Mouse (Mus musculus): ENCODE measurements around the gene P4ha1.
"Not testable (repeated sequence)": the region's sequence is repeated elsewhere in the genome, so short reads cannot be mapped to it uniquely, and the experiment has no call there.

Gene P4ha1

GRCm38 (mm10) chr10:59368729-59369128 is 45.6 kb downstream of the P4ha1 start:
- no peak for DNase-seq (ENCODE audit: low read depth, low spot score)

DNA sequence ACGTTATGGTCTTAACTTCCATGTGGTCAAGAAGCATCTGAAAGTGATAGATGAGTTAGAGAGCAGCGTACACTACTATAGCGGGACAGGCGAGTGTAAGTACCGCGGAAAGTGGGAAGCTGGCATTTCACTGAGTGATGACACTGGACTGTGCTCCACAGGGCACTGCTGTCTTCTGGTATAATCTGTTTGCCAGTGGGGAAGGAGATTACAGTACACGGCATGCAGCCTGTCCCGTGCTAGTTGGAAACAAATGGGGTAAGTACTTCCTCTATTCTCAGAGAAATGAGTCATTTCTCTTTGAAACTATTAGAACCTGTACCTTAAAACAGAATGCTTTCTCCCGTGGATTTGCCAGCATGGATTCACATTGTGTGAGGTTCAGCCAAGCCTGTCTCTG is 46.3 kb downstream of the P4ha1 start:
- DNase-seq (ENCODE audit: low read depth, low spot score), result no peak

- DNase-seq (ENCODE audit: low read depth, low spot score), result no peak
Measured at GRCm38 (mm10) chr10:59377906-59378305, 54.8 kb downstream of the P4ha1 start.

- no peak for DNase-seq (ENCODE audit: low read depth, low spot score)
Measured at GRCm38 (mm10) chr10:59378728-59379127, 55.6 kb downstream of the P4ha1 start.

DNA sequence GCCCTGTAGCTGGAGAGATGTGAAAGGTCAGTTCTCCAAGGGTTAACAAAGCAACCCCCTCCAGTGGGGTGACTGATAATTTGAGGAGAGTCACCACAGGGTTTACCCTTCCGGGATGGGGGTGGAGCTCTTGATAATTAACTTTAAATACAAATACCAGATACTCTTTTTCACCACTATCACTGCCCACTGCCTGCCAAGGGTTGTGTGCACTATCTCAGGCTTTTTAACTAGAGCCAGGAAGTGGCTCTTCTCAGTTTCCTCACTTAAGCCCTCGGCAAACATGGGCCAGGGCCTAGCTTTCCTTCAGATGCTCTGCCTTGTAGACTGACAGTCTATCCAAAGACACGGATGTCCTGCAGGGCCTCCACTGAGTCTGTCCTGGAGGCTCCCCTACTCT is 56.8 kb downstream of the P4ha1 start:
- no peak for DNase-seq (ENCODE audit: low read depth, low spot score)

DNA sequence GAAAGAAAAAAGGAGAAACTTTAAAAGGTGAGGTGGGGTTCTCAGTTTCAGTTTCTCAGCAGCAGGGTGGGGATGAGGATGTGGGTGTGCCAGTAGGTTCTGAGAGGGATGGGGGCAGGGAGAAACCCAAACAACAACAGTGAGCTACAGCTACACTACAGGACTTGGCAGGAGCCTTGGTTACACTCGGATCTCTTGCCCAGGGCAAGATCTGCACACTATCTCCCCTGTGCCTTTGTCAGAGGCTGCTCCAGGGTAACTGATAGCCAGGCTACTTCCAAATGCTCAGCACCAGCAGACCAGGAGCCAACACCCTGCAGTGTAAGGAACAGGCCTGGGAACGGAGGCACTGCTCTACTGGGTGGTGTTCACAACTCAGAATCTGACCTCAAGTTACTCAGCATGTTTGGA is 57.3 kb downstream of the P4ha1 start:
- no peak for DNase-seq (ENCODE audit: low read depth, low spot score)

DNA sequence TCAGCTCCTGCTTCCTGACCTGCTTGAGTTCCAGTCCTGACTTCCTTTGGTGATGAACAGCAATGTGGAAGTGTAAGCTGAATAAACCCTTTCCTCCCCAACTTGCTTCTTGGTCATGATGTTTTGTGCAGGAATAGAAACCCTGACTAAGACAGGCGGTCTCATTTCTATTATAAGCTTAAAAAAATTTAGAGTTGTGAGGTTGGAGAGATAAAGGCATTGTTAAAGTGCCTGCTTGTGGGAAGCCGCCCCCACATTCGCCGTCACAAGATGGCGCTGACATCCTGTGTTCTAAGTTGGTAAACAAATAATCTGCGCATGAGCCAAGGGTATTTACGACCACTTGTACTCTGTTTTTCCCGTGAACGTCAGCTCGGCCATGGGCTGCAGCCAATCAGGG is 58.5 kb downstream of the P4ha1 start:
- not testable (repeated sequence) for DNase-seq (ENCODE audit: low read depth, low spot score)

DNA sequence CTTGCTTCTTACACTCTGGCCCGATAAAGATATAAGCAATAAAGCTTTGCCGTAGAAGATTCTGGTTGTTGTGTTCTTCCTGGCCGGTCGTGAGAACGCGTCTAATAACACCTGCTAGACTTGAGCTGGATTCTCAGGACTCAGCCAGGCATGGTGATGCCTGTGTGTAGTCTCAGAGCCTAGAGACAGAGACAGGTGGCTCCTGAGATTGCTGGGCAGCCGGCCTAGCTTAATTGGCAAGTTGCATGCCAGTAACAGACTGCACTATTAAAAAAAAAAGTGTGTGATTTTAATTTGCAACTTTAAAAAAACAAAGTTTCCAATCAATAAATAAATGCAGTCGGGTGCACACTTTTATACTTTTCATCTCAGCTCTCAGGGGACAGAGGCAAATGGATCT is 63.9 kb downstream of the P4ha1 start:
- DNase-seq (ENCODE audit: low read depth, low spot score), result no peak

DNA sequence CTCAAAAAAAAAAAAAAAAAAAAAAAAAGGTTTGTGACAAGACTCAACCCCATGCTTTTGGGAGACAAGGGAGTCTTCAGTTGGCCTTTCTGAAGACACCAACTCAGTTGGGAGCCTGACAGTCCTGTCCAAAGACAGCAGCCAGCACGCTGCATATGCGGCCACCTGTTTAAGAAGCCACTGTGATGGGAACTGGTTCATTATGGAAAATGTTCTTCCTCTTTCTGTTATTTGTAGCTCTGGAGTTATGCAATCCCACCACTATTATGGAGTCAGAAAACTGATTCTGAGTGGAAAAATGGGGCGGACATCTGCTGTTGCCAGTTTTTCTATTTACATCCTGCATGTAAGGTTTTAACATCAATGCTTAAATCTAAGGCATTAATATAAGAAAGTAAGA is 66.6 kb downstream of the P4ha1 start:
- no peak for DNase-seq (ENCODE audit: low read depth, low spot score)

DNA sequence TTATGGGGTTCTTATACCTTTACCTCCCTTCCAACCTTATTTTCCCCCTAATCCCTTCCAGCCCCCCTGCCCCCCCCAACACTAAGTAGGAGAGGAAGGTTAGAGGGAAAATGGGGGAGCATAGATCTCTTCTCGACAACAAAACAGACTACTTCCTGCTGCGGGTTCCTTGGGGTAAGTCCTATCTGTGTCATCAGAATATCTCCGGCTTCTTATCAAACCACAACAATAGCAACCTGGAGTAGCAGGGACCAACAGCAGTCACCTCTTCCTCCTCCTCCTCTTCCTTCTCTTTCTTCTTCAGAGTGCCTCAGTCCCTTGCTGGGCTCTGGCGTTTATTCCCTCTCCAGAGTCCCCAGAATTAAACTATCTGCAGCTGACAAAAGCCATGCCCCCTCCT is 68.8 kb downstream of the P4ha1 start:
- no peak for DNase-seq (ENCODE audit: low read depth, low spot score)

GRCm38 (mm10) chr10:59395461-59395860 is 72.4 kb downstream of the P4ha1 start, which contains the start of gene Gm10273:
TSS of gene Gm10273 (plus strand) at chr10:59395632.
- DNase-seq (ENCODE audit: low read depth, low spot score), result not testable (repeated sequence)

GRCm38 (mm10) chr10:59402899-59403792 is 80.0 kb downstream of the P4ha1 start, which contains the start of gene Pla2g12b:
TSS of gene Pla2g12b (plus strand) at chr10:59403660.
- no peak for DNase-seq (ENCODE audit: low read depth, low spot score)

DNA sequence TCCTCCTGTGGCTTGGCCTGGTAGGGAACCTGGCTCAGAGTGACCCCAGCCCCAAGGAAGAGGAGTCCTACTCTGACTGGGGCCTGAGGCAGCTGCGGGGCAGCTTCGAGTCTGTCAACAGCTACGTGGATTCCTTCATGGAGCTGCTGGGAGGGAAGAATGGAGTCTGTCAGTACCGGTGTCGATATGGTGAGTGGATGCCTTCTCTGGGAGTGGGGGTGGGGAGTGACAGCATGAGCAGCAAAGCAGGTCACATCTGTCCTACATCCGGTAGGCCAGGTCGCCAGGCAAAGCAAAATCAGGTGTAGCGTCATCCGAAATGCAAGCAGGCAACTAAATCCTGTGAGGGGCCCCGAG is 80.7 kb downstream of the P4ha1 start:
- no peak for DNase-seq (ENCODE audit: low read depth, low spot score)

DNA sequence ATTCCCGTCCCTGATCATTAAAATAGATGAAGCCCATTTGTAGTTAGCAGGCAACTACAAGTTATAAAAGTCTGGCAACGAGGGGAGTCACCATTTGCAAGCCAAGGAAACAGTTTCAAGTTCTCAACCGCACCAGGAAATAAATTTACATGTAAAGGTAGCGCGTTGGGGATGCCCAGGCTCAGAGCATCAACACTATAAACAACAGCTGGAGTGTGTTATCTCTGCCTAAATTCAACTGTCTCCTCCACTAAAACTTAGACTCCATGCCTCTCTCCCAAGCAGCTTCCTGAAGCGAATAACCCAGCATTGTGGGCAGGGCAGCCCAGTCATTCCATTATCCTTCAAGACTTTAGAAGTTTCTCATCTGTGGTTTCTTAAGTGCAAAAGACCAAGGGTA is 85.4 kb downstream of the P4ha1 start:
- DNase-seq (ENCODE audit: low read depth, low spot score), result no peak

DNA sequence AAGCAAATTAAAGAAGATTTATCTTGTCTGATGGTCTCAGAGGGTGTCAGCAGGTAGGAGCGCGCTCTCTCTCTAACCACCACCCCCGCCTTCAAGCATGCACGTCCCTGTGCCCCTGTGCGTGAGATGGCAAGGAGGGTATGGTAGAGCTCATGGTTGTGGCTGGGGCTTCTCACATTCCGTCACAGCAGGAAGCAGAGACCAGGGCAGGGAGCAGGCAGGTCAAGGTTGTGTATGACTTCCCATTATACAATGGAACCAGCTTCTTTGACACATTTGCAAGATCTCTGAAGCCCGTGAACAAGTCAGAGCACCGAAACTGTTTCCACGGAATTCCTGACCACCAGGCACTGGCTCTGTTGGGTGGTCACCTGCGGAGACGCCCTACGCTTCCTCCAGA is 87.2 kb downstream of the P4ha1 start:
- DNase-seq (ENCODE audit: low read depth, low spot score), result no peak

DNA sequence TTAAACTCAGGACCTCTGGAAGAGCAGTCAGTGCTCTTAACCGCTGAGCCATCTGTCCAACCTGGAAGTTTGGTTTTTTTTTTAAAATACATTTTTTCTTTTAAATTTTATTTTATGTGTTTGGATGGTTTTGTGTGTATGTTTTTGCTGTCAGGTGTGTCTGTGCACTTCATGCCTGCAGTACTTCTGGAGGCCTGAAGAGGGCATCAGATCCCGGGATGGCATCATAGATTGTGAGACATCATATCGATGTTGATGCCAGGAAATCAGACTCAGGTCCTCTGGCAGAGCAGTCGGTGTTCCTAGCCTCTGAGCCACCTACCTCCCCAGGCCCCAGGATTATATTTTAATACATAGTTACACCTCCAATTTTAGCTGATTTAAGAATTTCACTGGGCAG is 90.6 kb downstream of the P4ha1 start:
- no peak for DNase-seq (ENCODE audit: low read depth, low spot score)

- DNase-seq (ENCODE audit: low read depth, low spot score), result no peak
Measured at GRCm38 (mm10) chr10:59416623-59417022, 93.5 kb downstream of the P4ha1 start.

DNA sequence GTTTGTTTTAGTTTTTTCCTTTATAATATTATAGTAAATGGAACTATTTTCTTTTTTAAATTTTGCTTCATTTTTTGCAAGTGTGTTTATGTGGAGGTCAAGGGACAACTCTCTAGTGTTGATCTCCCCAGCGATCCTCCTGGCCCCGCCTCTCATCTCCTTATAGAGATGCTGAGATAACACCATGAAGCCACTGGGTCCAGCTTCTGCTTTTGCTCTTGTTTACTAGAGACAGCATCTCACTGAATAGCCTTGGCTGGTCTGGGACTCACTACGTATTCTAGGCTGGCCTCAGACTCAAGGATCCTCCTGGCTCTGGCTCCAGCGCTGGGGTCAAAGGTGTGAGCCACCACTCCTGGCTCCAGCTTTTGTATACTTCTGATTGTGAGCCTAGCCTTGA is 96.4 kb downstream of the P4ha1 start:
- no peak for DNase-seq (ENCODE audit: low read depth, low spot score)
